Mouse (Mus musculus) T-helper 1 cell (primary cell): ENCODE data around the gene Chst12.

Experiments used
- in situ Hi-C: fragments of 300-600 bp; cut with MboI, MseI; formaldehyde crosslinking; loops from one replicate; pipeline ENCODE4 v1.15.1; 2025; ENCODE audit warnings: high pct_unique_total_duplicates

Chst12 gene

DNA sequence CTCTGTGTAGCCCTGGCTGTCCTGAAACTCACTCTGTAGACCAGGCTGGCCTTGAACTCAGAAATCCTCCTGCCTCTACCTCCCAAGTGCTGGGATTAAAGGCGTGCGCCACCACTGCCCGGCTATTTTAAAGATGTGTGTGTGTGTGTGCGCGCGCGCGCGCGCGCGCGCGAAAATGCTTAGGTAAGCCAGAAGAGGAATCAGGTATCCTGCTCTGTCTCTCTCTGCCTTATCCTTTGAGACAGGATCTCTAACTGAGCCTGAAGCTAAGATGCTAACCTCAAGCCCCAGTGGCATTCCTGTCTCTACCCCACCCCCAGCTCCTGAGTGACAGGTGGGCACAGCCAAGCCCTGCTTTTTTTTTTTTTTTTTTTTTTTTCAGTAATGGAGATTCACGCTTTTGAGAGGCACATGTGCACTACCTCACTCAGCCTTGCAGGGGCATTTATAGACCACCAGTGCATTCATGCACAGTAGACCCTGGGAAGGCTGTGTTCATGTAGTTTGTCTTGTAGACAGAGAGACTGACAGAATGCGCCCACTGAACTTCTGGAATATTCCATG is 63.8 kb downstream of the Chst12 start:
- in situ Hi-C loops = loop anchor here (5.0 kb wide), 1 partner anchor 48 kb away; no protein-coding TSS in a partner anchor

DNA sequence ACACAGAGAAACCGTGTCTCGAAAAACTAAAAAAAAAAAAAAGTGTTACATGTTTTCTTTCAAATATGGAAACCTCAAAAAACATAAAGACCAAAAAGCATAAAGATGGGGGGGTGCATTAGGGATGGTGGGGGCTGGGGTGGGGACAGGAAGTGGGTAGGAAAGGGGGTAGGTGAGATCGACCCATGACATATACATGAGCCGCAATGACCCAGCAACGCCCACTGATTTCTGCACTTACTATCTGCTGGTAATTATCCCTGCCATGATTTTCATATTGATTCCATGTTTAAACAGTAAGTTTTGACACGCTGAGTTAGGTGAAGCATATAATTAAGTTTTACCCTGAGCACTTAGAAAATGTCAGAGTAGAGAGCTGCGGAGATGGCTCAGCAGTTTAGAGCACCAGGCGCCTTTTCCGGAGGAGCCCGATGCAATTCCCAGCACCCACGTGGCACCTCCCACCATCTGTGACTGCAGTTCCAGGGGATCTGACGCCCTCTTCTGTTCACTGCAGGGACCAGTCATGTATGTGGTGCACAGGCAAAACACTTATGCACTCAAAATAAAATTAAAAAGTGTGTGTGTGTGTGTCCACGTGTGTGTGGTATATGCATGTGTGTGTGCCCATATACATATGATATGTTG is 65.0 kb downstream of the Chst12 start:
- in situ Hi-C loops = no loop called here

DNA sequence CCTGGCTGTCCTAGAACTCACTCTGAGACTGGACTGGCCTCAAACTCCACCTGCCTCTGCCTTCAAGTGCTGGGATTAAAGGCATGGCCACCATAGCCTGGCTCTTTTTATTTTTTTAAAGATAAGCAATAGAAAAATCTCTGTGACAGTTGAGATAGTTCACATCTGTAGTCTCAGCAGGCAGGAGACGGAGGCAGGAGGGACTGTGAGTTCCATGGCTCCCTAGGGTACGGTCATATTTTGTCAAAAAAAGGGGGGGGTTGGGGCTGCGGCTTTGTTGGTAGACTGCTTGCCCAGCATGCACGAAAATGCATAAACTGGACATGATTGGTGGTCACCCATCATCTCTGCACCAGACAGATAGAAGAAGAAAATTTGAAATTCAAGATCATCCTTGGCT is 65.9 kb downstream of the Chst12 start:
- in situ Hi-C loops = no loop called here

DNA sequence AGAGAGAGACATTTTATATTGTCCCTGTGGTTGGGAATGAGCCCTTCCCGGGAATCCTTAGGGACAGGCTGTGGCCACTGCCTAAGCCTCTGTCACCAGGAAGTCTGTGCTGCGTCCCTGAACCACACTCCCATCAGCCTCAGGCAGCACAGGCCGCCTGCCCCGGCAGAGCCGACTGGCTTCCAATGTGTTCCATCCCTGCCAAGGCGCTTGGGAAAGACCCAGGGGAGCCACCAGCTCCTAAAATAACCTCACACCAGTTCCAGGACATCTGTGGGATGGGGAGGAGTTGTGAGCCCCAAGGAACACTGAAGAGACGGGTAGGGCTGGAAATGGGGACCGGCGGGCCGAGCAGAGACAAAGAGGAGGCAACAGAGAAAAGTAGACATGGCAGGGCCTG is 66.3 kb downstream of the Chst12 start:
- in situ Hi-C loops = no loop called here

DNA sequence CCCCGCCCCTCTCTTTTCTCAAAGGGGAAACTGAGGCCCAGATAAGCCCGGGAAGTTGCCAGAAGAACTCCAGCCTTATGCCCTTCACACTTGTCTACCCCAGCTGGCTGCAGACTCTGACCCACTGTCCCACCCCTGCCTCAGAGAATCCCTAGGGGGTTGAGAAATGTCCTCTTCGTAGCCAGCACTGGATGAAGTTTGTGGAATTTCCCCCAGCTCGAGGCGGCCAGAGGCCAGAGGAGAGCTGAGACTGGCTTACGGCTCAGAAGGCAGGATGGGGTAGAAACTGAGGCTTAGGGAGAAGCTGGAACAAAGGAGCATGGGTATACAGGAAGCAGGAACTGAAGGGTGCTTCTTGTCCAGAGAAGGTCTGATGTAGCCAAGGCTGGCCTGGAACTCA is 67.3 kb downstream of the Chst12 start:
- in situ Hi-C loops = no loop called here
